Mouse (Mus musculus): ENCODE measurements around the gene Cpd.

- no peak for TF ChIP-seq CTCF (conservative IDR thresholded peaks at IDR 0.05; ENCODE audit: low read length)
- TF ChIP-seq NANOG (IDR thresholded peaks at IDR 0.05; ENCODE audit: borderline replicate concordance, low read length), result no peak
These were observed 1.4 kb downstream of the Cpd start for GRCm38 (mm10) chr11:76845275-76845980.
